Mouse (Mus musculus): ENCODE measurements around the gene Arl2bp. TPM values are rescaled to one million over a fixed set of nuclear protein-coding genes. Genes with fewer than 3 reads are reported as not detected.
A peak's percentile ranks its signal among the peaks of the same experiment; 100 is the strongest.

The Arl2bp gene
- total RNA-seq, 2 experiments from 2014 or later, result 60.1 to 66.1 TPM

DNA sequence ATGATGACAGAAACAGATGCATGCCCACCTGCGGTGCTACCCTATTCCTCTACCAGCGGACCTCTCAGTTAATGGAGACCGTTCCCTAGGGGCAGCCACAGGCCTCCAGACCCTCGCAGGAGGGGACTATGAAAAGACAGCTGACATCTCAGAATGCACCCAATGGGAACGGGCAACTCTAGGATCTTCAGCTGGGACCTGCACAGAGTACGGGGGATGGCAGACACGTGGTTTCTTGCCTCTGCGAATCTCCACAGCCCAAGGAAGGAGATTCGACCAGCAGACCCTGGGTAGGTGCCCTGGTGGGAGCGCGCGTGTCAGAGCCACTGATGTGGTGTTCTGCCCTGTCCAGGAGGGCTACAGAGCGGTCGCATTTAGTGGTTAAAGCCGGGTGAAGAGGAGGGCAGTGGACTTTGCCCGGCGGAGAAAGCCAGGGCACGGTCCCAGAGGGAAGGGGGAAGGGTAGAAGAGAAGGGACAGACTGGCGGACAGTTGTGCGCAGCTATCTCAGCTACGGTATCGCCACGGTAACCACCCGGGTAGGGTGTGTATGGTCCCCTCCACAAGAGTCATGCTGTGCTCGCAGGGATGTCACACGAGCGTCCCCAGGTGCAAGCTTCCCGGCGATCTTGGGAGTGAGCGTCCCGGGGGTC, 29.1 kb downstream of the Arl2bp start:
- peak; percentile 32 for DNase-seq

DNA sequence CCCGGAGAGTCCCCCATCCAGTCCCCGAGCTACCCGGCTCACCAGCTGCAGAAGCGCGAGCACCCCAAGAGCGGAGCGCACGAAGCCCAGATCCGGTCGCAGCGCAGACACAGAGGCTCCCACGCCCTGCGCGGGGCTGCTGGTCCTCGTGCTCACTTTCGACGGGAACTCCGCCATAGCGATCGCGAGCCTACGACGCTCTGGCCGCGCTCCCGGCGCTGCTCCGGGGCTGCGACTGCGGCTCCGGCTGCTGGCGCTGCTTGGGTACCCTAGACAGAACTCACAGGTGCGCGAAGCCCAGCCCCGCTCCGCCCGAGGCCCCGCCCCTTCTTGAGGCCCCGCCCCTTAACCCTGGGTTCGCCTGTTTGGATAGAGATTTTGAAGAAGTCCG, 29.6 kb downstream of the Arl2bp start, which contains the start of gene Pllp:
Gene Pllp, minus strand, starts transcription at position 285 of the 391 bp plus-strand sequence.
- DNase-seq, result peak; percentile 67

DNA sequence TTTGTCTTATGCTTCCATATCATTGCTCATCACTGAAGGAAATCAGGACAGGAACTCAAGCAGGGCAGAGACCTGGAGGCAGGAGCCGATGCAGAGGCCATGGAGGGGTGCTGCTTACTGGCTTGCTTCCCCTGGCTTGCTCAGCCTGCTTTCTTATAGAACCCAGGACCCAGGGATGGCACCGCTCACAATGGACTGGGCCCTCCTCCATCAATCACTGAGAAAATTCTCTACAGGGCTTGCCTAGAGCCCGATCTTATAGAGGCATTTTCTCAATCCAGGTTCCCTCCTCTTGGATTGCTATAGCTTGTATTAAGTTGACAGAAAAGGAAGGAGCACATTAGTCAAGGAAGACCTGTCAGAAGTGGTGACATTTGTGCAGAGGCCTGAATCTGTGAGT, 30.2 kb downstream of the Arl2bp start:
- no peak for DNase-seq

DNA sequence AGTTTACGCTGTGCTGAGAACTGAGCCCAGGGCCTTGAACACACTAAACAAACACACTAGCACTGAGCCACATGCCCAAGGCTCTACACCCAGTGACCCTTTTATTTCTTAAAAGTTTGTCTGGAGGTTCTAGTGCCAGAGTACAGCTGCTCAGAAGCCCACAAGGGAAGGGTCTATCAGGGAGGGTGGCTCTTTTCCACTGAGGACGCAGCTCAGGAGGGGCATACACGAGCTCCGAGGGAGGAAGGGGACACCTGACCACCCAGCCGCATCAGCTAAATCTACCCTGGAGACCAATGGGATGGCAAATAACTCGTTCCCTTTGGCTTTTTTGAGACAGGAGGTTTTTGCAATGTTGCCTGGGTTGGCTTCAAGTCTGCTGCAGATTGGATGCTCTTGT, 31.6 kb downstream of the Arl2bp start:
- DNase-seq, result no peak

DNA sequence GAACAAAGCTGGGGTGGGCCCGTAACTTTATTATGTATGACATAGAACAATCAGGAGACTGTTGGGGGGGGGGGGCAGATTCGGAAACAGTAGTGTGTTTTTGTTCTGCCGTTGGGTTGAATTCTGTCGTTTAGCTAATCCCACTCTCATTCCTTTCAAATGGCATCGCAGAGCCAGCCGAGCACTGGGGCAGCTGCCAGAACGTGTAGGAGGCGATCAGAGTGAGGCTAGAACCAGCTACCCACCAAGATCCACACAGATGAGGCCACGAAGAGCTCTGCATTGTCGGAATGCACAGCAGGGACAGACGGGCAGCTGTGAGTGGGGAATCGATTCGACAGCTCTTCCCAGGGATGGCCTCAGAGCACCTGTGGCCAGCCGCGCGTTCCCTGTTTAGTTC, 33.0 kb downstream of the Arl2bp start:
- no peak for DNase-seq

DNA sequence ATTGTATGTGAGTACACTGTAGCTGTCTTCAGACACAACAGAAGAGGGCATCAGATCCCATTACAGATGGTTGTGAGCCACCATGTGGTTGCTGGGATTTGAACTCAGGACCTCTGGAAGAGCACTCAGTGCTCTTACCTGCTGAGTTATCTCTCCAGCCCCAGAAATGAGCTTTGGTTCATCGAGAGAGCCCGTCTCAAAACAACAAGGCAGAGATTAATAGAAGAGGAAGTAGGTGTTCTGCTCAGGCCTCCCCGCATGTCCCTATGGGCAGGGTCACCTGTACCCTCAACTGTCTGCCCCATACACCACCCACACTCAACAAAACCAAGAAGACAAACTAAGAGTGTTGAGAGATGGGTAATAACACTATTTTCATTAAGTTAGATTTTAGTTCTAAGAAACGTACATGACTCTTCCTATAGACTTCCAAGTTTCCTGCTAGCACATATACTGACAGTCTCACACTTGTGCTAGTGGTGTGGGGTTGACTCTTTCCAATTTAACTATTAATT, 34.1 kb downstream of the Arl2bp start:
- no peak for DNase-seq

DNA sequence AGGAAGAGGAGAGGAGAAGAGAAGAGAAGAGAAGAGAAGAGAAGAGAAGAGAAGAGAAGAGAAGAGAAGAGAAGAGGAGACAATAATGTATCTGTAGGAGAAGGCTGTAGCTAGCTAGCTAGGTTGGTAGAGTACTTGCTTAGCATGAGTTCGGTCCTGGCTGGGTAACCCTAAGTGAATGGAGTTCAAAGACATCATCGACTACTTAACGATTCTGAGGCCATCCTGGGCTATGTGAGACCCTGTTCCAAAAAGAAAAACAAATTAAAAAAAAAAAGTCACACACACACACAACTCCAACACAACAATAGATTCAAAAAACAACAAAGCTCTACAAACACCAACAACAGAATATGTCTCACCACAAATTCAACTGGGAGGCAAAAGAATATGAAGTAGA, 35.8 kb downstream of the Arl2bp start:
- DNase-seq, result no peak

DNA sequence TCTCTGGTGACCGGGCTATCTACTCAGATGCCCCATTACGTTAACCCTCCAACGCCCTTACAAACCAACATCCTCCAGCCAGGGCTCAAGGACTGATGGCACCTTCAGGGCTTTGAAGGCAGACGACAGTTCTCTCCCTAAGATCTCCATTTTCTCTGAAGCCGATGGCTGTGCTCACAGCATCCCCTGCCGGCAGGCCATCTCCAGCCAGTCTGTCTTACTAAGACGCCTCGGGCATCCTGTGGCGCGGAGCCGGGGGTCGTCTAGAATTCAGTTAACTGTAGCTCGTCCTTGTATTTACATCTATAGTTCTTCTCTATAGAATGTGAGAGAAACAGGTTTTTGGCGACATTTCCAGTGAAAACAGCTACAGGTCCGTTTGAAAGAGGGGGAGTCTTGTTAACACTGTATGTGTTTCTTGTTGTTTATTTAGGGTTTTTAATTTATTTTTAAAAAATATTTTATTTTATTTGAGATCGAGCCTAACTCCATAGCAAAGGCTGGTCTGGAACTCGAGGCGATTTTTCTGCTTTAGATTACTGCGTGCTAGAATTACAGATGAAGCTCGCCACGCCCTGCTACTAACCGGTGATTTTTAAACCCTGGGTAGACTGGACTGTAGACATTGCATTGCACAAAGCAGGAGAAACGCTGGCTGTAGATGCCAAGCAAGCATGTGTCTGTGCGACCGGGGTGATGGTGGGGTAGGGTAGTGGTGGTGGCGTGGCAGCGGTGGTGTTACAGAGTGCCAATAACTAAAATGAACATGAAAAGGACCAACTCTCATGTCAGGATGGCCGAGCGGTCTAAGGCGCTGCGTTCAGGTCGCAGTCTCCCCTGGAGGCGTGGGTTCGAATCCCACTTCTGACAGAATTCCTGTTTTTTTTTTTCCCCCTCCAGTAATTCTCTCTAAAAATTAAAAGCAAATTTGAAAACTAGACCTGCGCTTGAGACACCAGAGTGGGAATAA, 36.7 kb downstream of the Arl2bp start:
- peak; percentile 85 for DNase-seq

DNA sequence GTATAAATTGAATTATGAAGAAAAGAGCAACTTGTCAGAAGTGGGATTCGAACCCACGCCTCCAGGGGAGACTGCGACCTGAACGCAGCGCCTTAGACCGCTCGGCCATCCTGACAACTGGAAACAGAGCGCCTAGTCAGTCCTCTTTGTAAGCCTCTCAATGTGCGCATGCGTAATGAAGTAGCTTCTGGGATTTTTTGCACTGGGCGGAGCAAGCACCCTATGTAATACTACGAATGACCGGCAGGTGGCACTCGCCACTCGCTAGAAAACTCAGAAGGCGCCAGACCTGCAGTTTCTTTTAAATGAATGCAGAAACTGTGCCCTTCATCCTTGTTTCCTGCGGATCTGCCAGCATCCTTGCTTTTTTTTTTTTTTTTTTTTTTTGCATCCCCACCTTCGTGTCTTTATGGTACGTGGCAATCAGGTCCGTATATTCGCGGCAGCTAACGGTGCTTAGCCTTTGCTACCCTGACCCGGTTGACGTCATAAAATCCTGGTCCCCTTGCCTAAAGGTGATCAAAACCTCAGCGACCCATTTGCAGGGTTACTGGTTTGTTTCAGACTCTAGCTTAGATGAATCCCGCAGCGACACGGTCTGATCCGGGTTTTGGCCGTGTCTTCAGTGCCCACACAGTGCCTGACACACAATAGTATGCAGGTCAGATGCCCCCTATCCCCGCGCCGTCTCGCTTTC, 37.7 kb downstream of the Arl2bp start:
- peak; percentile 97 for DNase-seq

DNA sequence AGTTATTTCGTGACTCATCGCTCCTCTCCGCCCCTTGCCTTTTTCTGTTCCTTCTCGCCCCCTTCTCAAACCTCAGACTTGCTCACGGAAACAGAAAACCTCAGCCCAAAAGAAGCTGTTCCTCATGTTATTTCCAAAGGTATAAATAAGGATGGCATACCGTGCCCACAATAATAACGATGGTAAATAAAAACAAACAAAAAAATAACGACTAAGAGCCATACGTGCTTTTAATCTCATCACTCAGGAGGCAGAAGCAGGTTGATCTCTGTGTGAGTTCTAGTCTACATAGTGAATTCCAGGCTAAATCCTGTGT, 38.2 kb downstream of the Arl2bp start:
- DNase-seq, result no peak

DNA sequence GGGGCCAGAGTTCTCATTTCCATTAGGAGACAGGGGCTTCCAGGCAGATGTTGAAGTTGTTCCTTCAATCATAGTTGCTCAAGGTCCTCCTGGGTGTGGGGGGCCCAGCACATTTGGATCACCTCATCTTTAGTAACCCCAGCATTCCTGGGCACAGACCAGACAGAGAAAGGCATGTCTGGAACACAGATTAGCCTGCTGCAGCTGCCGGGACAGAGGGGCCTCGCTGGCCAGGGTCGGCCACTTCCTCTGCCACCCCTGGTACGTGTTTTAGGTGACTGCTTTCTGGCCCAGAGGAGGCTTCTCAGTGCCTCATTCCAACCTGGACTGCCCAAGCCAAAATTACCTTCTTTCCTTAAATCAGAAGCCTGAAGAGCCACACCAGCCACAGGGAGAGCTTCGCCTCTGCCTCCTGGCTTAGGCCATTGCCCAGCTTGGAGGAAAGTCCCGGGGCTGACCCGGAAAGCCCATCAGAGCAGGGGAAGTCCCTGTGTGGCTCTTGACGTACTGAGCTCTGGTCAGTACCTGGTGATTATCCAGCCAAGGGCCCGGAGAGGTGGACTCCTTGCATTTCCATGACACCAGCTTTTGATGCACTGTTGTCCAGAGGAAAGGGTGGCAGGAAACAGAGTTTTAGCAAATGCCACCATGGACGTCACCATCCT, 39.3 kb downstream of the Arl2bp start:
- DNase-seq, result no peak

DNA sequence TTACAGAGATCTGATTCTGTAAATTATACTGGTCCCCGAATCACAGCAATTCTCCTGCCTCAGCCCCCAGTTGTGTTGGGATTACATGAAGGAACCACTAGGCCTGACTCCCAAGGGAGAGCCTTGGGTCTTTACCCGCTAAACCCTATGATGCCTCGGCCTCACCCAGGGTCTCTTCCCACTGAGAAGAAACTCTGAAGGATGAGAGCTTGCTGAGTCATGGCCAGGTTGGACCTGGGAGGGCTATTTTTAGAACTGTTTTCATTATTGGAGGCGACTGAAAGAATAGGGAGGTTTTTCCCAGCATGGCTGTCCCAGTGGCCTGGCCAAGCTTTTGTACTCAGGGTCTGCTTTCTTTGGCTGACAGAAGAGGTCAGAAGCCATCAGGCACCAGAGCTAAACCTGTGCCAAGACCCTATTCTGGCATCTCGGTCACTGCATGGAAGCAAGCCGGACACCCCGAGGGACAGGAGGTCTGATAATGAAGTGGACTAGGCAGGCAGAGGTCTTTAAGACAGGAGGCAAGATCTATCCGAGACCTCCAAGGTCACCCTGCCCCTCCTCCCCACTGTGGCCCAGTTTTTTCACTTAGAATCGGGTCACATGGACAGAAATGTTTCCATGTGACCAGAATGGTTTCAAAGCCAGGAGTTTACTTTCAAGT, 40.5 kb downstream of the Arl2bp start:
- DNase-seq, result peak; percentile 56

DNA sequence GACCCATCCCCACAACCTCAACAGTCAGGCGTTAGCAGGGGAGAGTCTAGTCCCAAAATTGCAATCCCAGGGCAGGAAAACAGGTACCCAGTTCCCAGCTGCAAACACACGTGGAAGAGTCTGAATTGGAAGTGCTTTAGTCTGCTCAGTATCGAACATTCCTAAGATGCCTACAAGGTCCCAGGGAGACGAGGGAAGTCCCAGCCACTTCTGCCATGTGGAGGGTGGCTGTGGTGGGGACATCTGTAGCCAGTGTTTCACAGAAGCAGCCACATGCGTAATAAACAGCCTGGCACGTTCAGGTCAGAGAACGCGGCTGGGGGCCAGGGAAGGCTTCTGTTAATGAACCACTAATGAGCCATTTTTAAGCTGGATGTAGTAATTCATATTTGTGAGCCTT, 43.9 kb downstream of the Arl2bp start:
- DNase-seq, result no peak

DNA sequence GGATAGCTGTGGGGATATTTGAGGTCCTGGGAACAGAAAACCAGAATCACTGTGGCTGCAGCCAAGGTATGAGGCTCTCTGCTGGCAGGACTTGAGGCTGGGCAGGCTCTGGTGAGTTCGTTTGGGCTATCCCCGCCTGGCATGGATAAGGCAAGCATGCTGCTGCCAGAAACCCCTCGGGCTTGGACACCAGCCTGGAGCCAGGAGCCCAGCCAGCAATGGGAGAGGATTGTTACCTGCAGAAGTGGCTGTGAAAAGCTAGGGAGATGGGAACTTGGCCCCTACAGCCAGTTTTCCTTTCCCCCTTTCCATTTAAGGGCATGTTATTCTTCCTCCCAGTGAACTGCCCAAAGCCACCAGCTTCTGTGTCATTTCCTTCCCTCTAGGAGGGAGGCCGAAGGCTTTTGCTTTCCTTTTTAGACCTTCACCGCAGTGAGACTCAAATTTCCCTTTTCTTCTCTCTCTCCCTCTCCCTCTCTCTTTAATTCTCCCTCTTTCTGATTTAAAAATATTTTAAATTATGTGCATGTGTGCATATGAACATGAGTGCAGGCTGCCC, 44.8 kb downstream of the Arl2bp start:
- no peak for DNase-seq

DNA sequence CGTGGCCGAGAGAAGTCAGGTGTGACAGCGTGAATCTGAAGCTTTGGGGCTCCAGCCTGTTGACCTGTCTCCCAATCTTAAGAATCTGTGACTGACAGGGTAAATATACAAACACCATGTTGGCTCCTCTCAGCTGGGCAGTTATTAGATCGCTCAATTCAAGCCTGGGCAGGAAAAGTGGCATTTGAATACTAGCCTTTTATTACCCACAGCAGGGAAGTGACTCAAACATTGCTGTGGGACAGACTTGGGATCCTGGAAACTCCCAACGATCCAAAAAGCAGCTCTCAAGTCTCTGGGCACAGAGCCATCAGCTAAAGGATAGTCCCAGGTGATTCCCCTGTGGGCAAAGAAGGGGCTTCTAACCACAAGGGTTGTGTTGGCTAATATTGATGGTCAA, 48.2 kb downstream of the Arl2bp start:
- no peak for DNase-seq

DNA sequence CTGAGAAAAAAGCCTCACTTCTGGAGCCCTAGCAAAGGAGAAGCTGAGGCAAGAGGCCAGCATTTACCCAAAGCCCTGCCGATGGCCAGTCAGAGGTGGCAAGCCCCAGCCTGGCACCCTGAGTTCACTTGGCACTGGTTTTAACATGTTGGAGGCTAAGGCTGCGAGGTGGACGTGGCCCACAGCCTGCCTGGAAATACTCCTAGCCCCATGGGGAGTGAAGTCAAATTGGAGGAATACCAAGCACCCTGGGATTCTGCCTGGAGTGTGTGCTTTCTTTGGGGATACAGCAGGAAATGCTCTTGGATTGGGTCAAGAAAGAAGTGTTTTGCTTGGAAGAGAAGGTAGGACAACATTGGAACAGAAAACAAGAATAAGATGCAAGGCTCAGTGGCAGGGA, 49.5 kb downstream of the Arl2bp start:
- peak; percentile 66 for DNase-seq

DNA sequence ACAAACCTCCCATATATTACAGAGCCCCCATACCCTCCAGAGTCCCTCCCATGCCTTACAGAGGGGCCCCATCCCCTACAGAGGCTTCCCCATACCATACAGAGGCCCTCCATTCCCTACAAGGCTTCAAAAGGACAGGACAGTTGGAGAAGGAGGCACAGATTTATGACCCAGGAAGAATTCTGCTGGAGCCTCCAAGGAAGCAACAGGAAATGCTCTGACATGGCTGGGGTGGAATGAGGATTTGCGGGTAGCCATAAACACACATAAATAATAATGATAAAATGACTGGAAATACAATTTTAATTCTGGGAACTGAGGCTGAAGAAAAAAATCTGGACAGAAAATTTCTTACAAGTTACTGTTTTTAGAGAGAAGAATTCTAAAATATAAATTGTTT, 50.4 kb downstream of the Arl2bp start:
- DNase-seq, result no peak

Data from adrenal gland, postnatal 10 days (tissue).